ENCODE assay signal across 8 mouse cellular contexts in genomic region chr6:128842356-128842944, GRCm38 (mm10). TPM values are rescaled to one million over a fixed set of nuclear protein-coding genes. Genes with fewer than 3 reads are reported as not detected.
DNase-seq lines count a peak whose midpoint lies in the region; ATAC-seq and TF ChIP-seq lines count a peak whose summit lies in the region.

No protein-coding gene starts in this region.

- no peaks in the 10 kb centered on the region for H3K9me3 ChIP-seq in heart, embryonic 14.5 days (ENCODE audit: control insufficient read depth, low read length)
- no peaks in the 10 kb centered on the region for H3K9me3 ChIP-seq in ES-Bruce4 (replicated peaks; ENCODE audit: control insufficient read depth, insufficient read depth, low read length, poor library complexity, severe bottlenecking)
- H3K9me3 ChIP-seq in forebrain, embryonic 16.5 days (ENCODE audit: control insufficient read depth, low read length) = no peaks in the 10 kb centered on the region
- H3K9me3 ChIP-seq in midbrain, embryonic 10.5 days (replicated peaks) = no peaks in the 10 kb centered on the region

- TF ChIP-seq CTCF in ES-Bruce4 (IDR thresholded peaks at IDR 0.05; ENCODE audit: low read depth, low read length) = no peak

- peak overlapping the region; percentile 85 for H3K9ac ChIP-seq in heart, embryonic 14.5 days (ENCODE audit: low read length)
- peak overlapping the region; percentile 65 for H3K9ac ChIP-seq in ES-Bruce4 (ENCODE audit: low read depth, poor library complexity, severe bottlenecking)
- peak overlapping the region; percentile 83 for H3K9ac ChIP-seq in forebrain, embryonic 16.5 days (replicated peaks; ENCODE audit: low read depth, low read length)

- no peak for TF ChIP-seq EP300 in ES-Bruce4 (IDR thresholded peaks at IDR 0.05; ENCODE audit: insufficient read depth, low read depth, low read length)

- peak overlapping the region; percentile 84 for H3K4me2 ChIP-seq in heart, embryonic 14.5 days (ENCODE audit: low read length)
- H3K4me2 ChIP-seq in forebrain, embryonic 16.5 days (ENCODE audit: low read length) = peak overlapping the region; percentile 75

- peaks cover 2 to 15% of the 10 kb centered on the region in 2 experiments; a peak in 3 of 4 replicates for H3K4me1 ChIP-seq in heart, embryonic 14.5 days (ENCODE audit: control insufficient read depth in 2 of 2, insufficient read depth in 2 of 2, low read length in 2 of 2)
- H3K4me1 ChIP-seq in ES-Bruce4 (ENCODE audit: control insufficient read depth, insufficient read depth, low read length) = no peaks in the 10 kb centered on the region
- H3K4me1 ChIP-seq in forebrain, embryonic 16.5 days (replicated peaks; ENCODE audit: control insufficient read depth, insufficient read depth, low read length) = peaks cover 22% of the 10 kb centered on the region
- H3K4me1 ChIP-seq in midbrain, embryonic 10.5 days = peaks cover 32% of the 10 kb centered on the region

- peak overlapping the region; percentile 78 to 93 for H3K27ac ChIP-seq in heart, embryonic 14.5 days (replicated peaks in 1 of 2; ENCODE audit: control insufficient read depth in 1 of 2, insufficient read depth in 1 of 2, low read depth in 2 of 2, low read length in 2 of 2)
- H3K27ac ChIP-seq in ES-Bruce4 (ENCODE audit: insufficient read depth, low read length) = no peak overlapping the region
- peak overlapping the region; percentile 92 for H3K27ac ChIP-seq in forebrain, embryonic 16.5 days (ENCODE audit: low read length)
- peak overlapping the region; percentile 89 for H3K27ac ChIP-seq in midbrain, embryonic 10.5 days (replicated peaks)

- no peaks in the 10 kb centered on the region for H3K27me3 ChIP-seq in heart, embryonic 14.5 days (ENCODE audit: control insufficient read depth, insufficient read depth, low read length)
- H3K27me3 ChIP-seq in ES-Bruce4 (ENCODE audit: control insufficient read depth, insufficient read depth, low read length, poor library complexity, severe bottlenecking) = no peaks in the 10 kb centered on the region
- no peaks in the 10 kb centered on the region for H3K27me3 ChIP-seq in forebrain, embryonic 16.5 days (replicated peaks; ENCODE audit: control insufficient read depth, insufficient read depth, low read length)
- H3K27me3 ChIP-seq in midbrain, embryonic 10.5 days (ENCODE audit: low read depth, poor library complexity, severe bottlenecking) = 0 out of 2 replicates have a peak, but pooled peaks cover 5% of the 10 kb centered on the region

- H3K4me3 ChIP-seq in heart, embryonic 14.5 days (ENCODE audit: control insufficient read depth in 1 of 2, insufficient read depth in 1 of 2, low read depth in 1 of 2, low read length in 2 of 2) = peak overlapping the region; percentile 76 to 91
- peak overlapping the region; percentile 97 for H3K4me3 ChIP-seq in ES-Bruce4 (ENCODE audit: low read depth, low read length)
- peak overlapping the region; percentile 94 for H3K4me3 ChIP-seq in forebrain, embryonic 16.5 days (replicated peaks; ENCODE audit: low read length)
- peak overlapping the region; percentile 89 for H3K4me3 ChIP-seq in midbrain, embryonic 10.5 days

- no peak for ATAC-seq in heart, embryonic 14.5 days (ENCODE audit: insufficient number of reproducible peaks, insufficient read depth, low FRiP score, low read depth)
- ATAC-seq in forebrain, embryonic 16.5 days = no peak

- TF ChIP-seq POLR2A in ES-Bruce4 (IDR thresholded peaks at IDR 0.05; ENCODE audit: insufficient read depth, low read length) = no peak

- DNase-seq in heart, adult 8-10 months (ENCODE audit: low spot score) = no peak
- no peak for DNase-seq in midbrain, embryonic 10.5 days (ENCODE audit: low spot score)
- no peak for DNase-seq in ovary, postnatal 36 days (ENCODE audit: low spot score)
- DNase-seq in left cerebral cortex, adult 9 months (ENCODE audit: low spot score in 2 of 2) = no peak
- no peak for DNase-seq in layer of hippocampus, adult 8-10 months (ENCODE audit: low spot score in 2 of 2)

- WGBS in heart, embryonic 14.5 days = under 1% methylated on average over 20 of the region's 20 CpGs
- under 1% methylated on average over 20 of the region's 20 CpGs for WGBS in forebrain, embryonic 16.5 days
- WGBS in midbrain, embryonic 10.5 days = under 1% methylated on average over 20 of the region's 20 CpGs

- H3K36me3 ChIP-seq in heart, embryonic 14.5 days (ENCODE audit: control insufficient read depth, insufficient read depth, low read length) = no peaks in the 10 kb centered on the region
- no peaks in the 10 kb centered on the region for H3K36me3 ChIP-seq in ES-Bruce4 (ENCODE audit: control insufficient read depth, insufficient read depth, low read length, poor library complexity, severe bottlenecking)
- no peaks in the 10 kb centered on the region for H3K36me3 ChIP-seq in forebrain, embryonic 16.5 days (ENCODE audit: control insufficient read depth, insufficient read depth)
- H3K36me3 ChIP-seq in midbrain, embryonic 10.5 days = no peaks in the 10 kb centered on the region

RNA-seq across cellular contexts. Expression of gene Klrb1b, which starts 16.3 kb away (rescaled TPM):
- not detected in 2 replicates for polyA plus RNA-seq in heart, embryonic 14.5 days (2014; fragmentation: Nextera tagmentation; extraction: Ambion mirVana)
- total RNA-seq in heart, adult 8-10 months (2022) = not detected
- not detected in 2 replicates for polyA plus RNA-seq in ES-Bruce4 (2011; ENCODE audit: insufficient read depth, insufficient read length, low read depth, missing spikeins)
- polyA plus RNA-seq in forebrain, embryonic 16.5 days (2015; fragmentation: Nextera tagmentation; extraction: Ambion mirVana) = not detected in 2 replicates
- not detected in 2 replicates for polyA plus RNA-seq in midbrain, embryonic 10.5 days (2016; fragmentation: Nextera tagmentation; extraction: Ambion mirVana)
- total RNA-seq in layer of hippocampus, adult 8-10 months (2022) = 1 to 10 TPM in 1 of 4 experiments, under 1 TPM in 1, not detected in 2; 0.40 to 1.3 TPM

RNA-seq across cellular contexts. Expression of gene Gm44511, which starts 16.3 kb away (rescaled TPM):
- polyA plus RNA-seq in heart, embryonic 14.5 days (2014; fragmentation: Nextera tagmentation; extraction: Ambion mirVana) = not detected in 2 replicates
- not detected for total RNA-seq in heart, adult 8-10 months (2022)
- polyA plus RNA-seq in ES-Bruce4 (2011; ENCODE audit: insufficient read depth, insufficient read length, low read depth, missing spikeins) = not detected in 2 replicates
- not detected in 2 replicates for polyA plus RNA-seq in forebrain, embryonic 16.5 days (2015; fragmentation: Nextera tagmentation; extraction: Ambion mirVana)
- not detected in 2 replicates for polyA plus RNA-seq in midbrain, embryonic 10.5 days (2016; fragmentation: Nextera tagmentation; extraction: Ambion mirVana)
- total RNA-seq in layer of hippocampus, adult 8-10 months (2022) = 1 to 10 TPM in 1 of 4 experiments, not detected in 3; 1.1 TPM

RNA-seq across cellular contexts. Expression of gene Clec2i, which starts 44.9 kb away (rescaled TPM):
- polyA plus RNA-seq in heart, embryonic 14.5 days (2014; fragmentation: Nextera tagmentation; extraction: Ambion mirVana) = 0.08 TPM in 1 of 2 replicates, not detected in the other
- under 1 TPM in 1 of 4 experiments, not detected in 3; 0.27 TPM for total RNA-seq in heart, adult 8-10 months (2022)
- polyA plus RNA-seq in ES-Bruce4 (2011; ENCODE audit: insufficient read depth, insufficient read length, low read depth, missing spikeins) = not detected in 2 replicates
- not detected in 2 replicates for polyA plus RNA-seq in forebrain, embryonic 16.5 days (2015; fragmentation: Nextera tagmentation; extraction: Ambion mirVana)
- 0.16 TPM in 1 of 2 replicates, not detected in the other for polyA plus RNA-seq in midbrain, embryonic 10.5 days (2016; fragmentation: Nextera tagmentation; extraction: Ambion mirVana)
- not detected for total RNA-seq in layer of hippocampus, adult 8-10 months (2022)

RNA-seq across cellular contexts. Expression of gene BC035044, which starts 48.5 kb away (rescaled TPM):
- polyA plus RNA-seq in heart, embryonic 14.5 days (2014; fragmentation: Nextera tagmentation; extraction: Ambion mirVana) = 0.34 TPM in 1 of 2 replicates, not detected in the other
- under 1 TPM; 0.22 to 0.38 (median 0.25) TPM for total RNA-seq in heart, adult 8-10 months (2022)
- not detected in 2 replicates for polyA plus RNA-seq in ES-Bruce4 (2011; ENCODE audit: insufficient read depth, insufficient read length, low read depth, missing spikeins)
- 0.31 and 0.34 TPM in 2 replicates for polyA plus RNA-seq in forebrain, embryonic 16.5 days (2015; fragmentation: Nextera tagmentation; extraction: Ambion mirVana)
- 1.3 and 1.4 TPM in 2 replicates for polyA plus RNA-seq in midbrain, embryonic 10.5 days (2016; fragmentation: Nextera tagmentation; extraction: Ambion mirVana)
- 1 to 10 TPM; 2.0 to 2.9 (median 2.1) TPM for total RNA-seq in layer of hippocampus, adult 8-10 months (2022)

RNA-seq across cellular contexts. Expression of gene Klrb1c, which starts 53.4 kb away (rescaled TPM):
- not detected in 2 replicates for polyA plus RNA-seq in heart, embryonic 14.5 days (2014; fragmentation: Nextera tagmentation; extraction: Ambion mirVana)
- total RNA-seq in heart, adult 8-10 months (2022) = under 1 TPM in 3 of 4 experiments, not detected in 1; 0.14 to 0.32 (median 0.31) TPM
- polyA plus RNA-seq in ES-Bruce4 (2011; ENCODE audit: insufficient read depth, insufficient read length, low read depth, missing spikeins) = not detected in 2 replicates
- 0.15 TPM in 1 of 2 replicates, not detected in the other for polyA plus RNA-seq in forebrain, embryonic 16.5 days (2015; fragmentation: Nextera tagmentation; extraction: Ambion mirVana)
- polyA plus RNA-seq in midbrain, embryonic 10.5 days (2016; fragmentation: Nextera tagmentation; extraction: Ambion mirVana) = not detected in 2 replicates
- under 1 TPM in 2 of 4 experiments, not detected in 2; 0.12 to 0.25 TPM for total RNA-seq in layer of hippocampus, adult 8-10 months (2022)
